12 mouse cellular contexts compared by ENCODE assay signal in genomic region chr1:193198312-193198711, GRCm38 (mm10). TPM values are rescaled to one million over a fixed set of nuclear protein-coding genes. Genes with fewer than 3 reads are reported as not detected.
DNase-seq lines count a peak whose midpoint lies in the region; ATAC-seq and TF ChIP-seq lines count a peak whose summit lies in the region.
"Had no signal": no experiment of that assay in that cellular context is flagged by ENCODE, and none has a peak within 500 bp of the region (broad histone marks: within the 10 kb centered on the region; RNA-seq: fewer than 3 reads in every experiment).

No protein-coding gene starts in this region.

- no peak overlapping the region for H3K4me2 ChIP-seq in heart, postnatal 0 days (ENCODE audit: low read depth, low read length)
- H3K4me2 ChIP-seq in midbrain, postnatal 0 days (ENCODE audit: low read depth, low read length, poor library complexity, severe bottlenecking) = no peak overlapping the region
- no peak overlapping the region for H3K4me2 ChIP-seq in midbrain, embryonic 16.5 days (ENCODE audit: low read length)
- no peak overlapping the region for H3K4me2 ChIP-seq in liver, postnatal 0 days (ENCODE audit: low read depth, low read length)
- H3K4me2 ChIP-seq in stomach, postnatal 0 days (replicated peaks; ENCODE audit: low read depth) = no peak overlapping the region
- H3K4me2 ChIP-seq: hindbrain, embryonic 13.5 days; neural tube, embryonic 12.5 days had no signal

- no peak overlapping the region for H3K9ac ChIP-seq in heart, postnatal 0 days (replicated peaks; ENCODE audit: low read depth, low read length)
- no peak overlapping the region for H3K9ac ChIP-seq in midbrain, postnatal 0 days (replicated peaks; ENCODE audit: low read length, poor library complexity, severe bottlenecking)
- no peak overlapping the region for H3K9ac ChIP-seq in midbrain, embryonic 16.5 days (ENCODE audit: low read depth, low read length)
- H3K9ac ChIP-seq in liver, postnatal 0 days (replicated peaks) = no peak overlapping the region
- H3K9ac ChIP-seq in stomach, postnatal 0 days (ENCODE audit: low read length) = no peak overlapping the region
- H3K9ac ChIP-seq: hindbrain, embryonic 13.5 days; neural tube, embryonic 12.5 days had no signal

- intact Hi-C loops in left cerebral cortex, postnatal 36 days (cut with DNase I) = no loop called here

- H3K27me3 ChIP-seq in heart, postnatal 0 days (ENCODE audit: control insufficient read depth, insufficient read depth, low read length) = no peaks in the 10 kb centered on the region
- no peaks in the 10 kb centered on the region for H3K27me3 ChIP-seq in heart, embryonic 10.5 days (ENCODE audit: insufficient read depth, poor library complexity, severe bottlenecking)
- H3K27me3 ChIP-seq in midbrain, postnatal 0 days (ENCODE audit: insufficient read depth, low read length) = no peaks in the 10 kb centered on the region
- H3K27me3 ChIP-seq in midbrain, embryonic 16.5 days (ENCODE audit: control insufficient read depth, insufficient read depth, low read depth, low read length) = no peaks in the 10 kb centered on the region
- no peaks in the 10 kb centered on the region for H3K27me3 ChIP-seq in liver, postnatal 0 days (ENCODE audit: insufficient read depth, low read length)
- no peaks in the 10 kb centered on the region for H3K27me3 ChIP-seq in stomach, postnatal 0 days (ENCODE audit: control insufficient read depth, insufficient read depth, low read length)
- H3K27me3 ChIP-seq: hindbrain, embryonic 13.5 days; neural tube, embryonic 12.5 days had no signal

- no peak overlapping the region for H3K27ac ChIP-seq in heart, postnatal 0 days (ENCODE audit: low read depth)
- H3K27ac ChIP-seq in heart, embryonic 10.5 days = no peak overlapping the region
- H3K27ac ChIP-seq in midbrain, postnatal 0 days (ENCODE audit: low read depth, low read length) = no peak overlapping the region
- H3K27ac ChIP-seq in midbrain, embryonic 16.5 days (ENCODE audit: low read length) = no peak overlapping the region
- no peak overlapping the region for H3K27ac ChIP-seq in liver, postnatal 0 days (ENCODE audit: low read depth)
- no peak overlapping the region for H3K27ac ChIP-seq in stomach, postnatal 0 days (replicated peaks)
- H3K27ac ChIP-seq: hindbrain, embryonic 13.5 days; neural tube, embryonic 12.5 days had no signal

- peak; percentile 59 for DNase-seq in heart, postnatal 0 days (ENCODE audit: low spot score)
- DNase-seq in heart, embryonic 10.5 days (ENCODE audit: low spot score) = no peak
- no peak for DNase-seq in midbrain, postnatal 0 days (ENCODE audit: low spot score)
- no peak for DNase-seq in liver, postnatal 0 days
- DNase-seq in stomach, postnatal 0 days (ENCODE audit: low spot score) = no peak
- no peak for DNase-seq in left cerebral cortex, postnatal 36 days (ENCODE audit: low spot score in 2 of 2)
- DNase-seq in right cerebral cortex, adult 2 months (ENCODE audit: low spot score in 2 of 2) = no peak
- DNase-seq: B cell, adult 2 months; right cerebral cortex, postnatal 25 days had no signal

- peak; percentile 48 for TF ChIP-seq CTCF in heart, postnatal 0 days (IDR thresholded peaks at IDR 0.05; ENCODE audit: low read depth)
- peak; percentile 23 for TF ChIP-seq CTCF in midbrain, postnatal 0 days (IDR thresholded peaks at IDR 0.05)
- peak; percentile 49 for TF ChIP-seq CTCF in liver, postnatal 0 days (IDR thresholded peaks at IDR 0.05; ENCODE audit: low read depth)
- peak; percentile 64 for TF ChIP-seq CTCF in stomach, postnatal 0 days (IDR thresholded peaks at IDR 0.05; ENCODE audit: low read depth)

- ATAC-seq in heart, postnatal 0 days (ENCODE audit: insufficient read depth, low read depth) = peak; percentile 43; the same call in 1 of the 2 replicates
- no peak for ATAC-seq in midbrain, postnatal 0 days (ENCODE audit: low FRiP score)
- ATAC-seq in midbrain, embryonic 16.5 days = no peak
- ATAC-seq in liver, postnatal 0 days = no peak
- peak; percentile 39; the same call in 1 of the 2 replicates for ATAC-seq in stomach, postnatal 0 days (ENCODE audit: low FRiP score, low TSS enrichment)

- 78% methylated on average over 2 of the region's 2 CpGs for WGBS in heart, postnatal 0 days
- 70% methylated on average over 2 of the region's 2 CpGs for WGBS in heart, embryonic 10.5 days
- 85% methylated on average over 2 of the region's 2 CpGs for WGBS in midbrain, postnatal 0 days
- WGBS in midbrain, embryonic 16.5 days = 91% methylated on average over 2 of the region's 2 CpGs
- 74% methylated on average over 2 of the region's 2 CpGs for WGBS in liver, postnatal 0 days (ENCODE audit: insufficient replicate concordance)
- 90% methylated on average over 2 of the region's 2 CpGs for WGBS in stomach, postnatal 0 days

- H3K4me3 ChIP-seq in heart, postnatal 0 days (ENCODE audit: low read depth, low read length) = no peak overlapping the region
- no peak overlapping the region for H3K4me3 ChIP-seq in heart, embryonic 10.5 days
- no peak overlapping the region for H3K4me3 ChIP-seq in midbrain, postnatal 0 days (ENCODE audit: low read depth, low read length)
- H3K4me3 ChIP-seq in midbrain, embryonic 16.5 days (ENCODE audit: low read depth, low read length) = no peak overlapping the region
- no peak overlapping the region for H3K4me3 ChIP-seq in liver, postnatal 0 days (ENCODE audit: low read depth, low read length)
- no peak overlapping the region for H3K4me3 ChIP-seq in stomach, postnatal 0 days (ENCODE audit: low read depth, low read length)
- H3K4me3 ChIP-seq: hindbrain, embryonic 13.5 days; neural tube, embryonic 12.5 days had no signal

- TF ChIP-seq EP300 in heart, postnatal 0 days (IDR thresholded peaks at IDR 0.05; ENCODE audit: low read depth) = no peak
- TF ChIP-seq EP300 in liver, postnatal 0 days (IDR thresholded peaks at IDR 0.05; ENCODE audit: low read depth) = no peak
- TF ChIP-seq EP300 in stomach, postnatal 0 days (optimal IDR thresholded peaks at IDR 0.05) = no peak

- no peaks in the 10 kb centered on the region for H3K4me1 ChIP-seq in heart, postnatal 0 days (ENCODE audit: control insufficient read depth, insufficient read depth)
- no peaks in the 10 kb centered on the region; the same call in 1 of the 2 replicates for H3K4me1 ChIP-seq in heart, embryonic 10.5 days
- H3K4me1 ChIP-seq in midbrain, postnatal 0 days (ENCODE audit: insufficient read depth, low read length) = no peaks in the 10 kb centered on the region
- H3K4me1 ChIP-seq in midbrain, embryonic 16.5 days (ENCODE audit: control insufficient read depth, insufficient read depth, low read length) = no peaks in the 10 kb centered on the region
- H3K4me1 ChIP-seq in liver, postnatal 0 days (ENCODE audit: insufficient read depth) = peaks cover 9% of the 10 kb centered on the region
- no peaks in the 10 kb centered on the region for H3K4me1 ChIP-seq in stomach, postnatal 0 days (replicated peaks; ENCODE audit: control insufficient read depth, insufficient read depth)
- H3K4me1 ChIP-seq: neural tube, embryonic 12.5 days had no signal

- no peaks in the 10 kb centered on the region for H3K9me3 ChIP-seq in heart, postnatal 0 days (replicated peaks; ENCODE audit: control insufficient read depth, low read length)
- H3K9me3 ChIP-seq in heart, embryonic 10.5 days = no peaks in the 10 kb centered on the region
- H3K9me3 ChIP-seq in midbrain, postnatal 0 days (ENCODE audit: low read length) = no peaks in the 10 kb centered on the region
- H3K9me3 ChIP-seq in midbrain, embryonic 16.5 days (replicated peaks; ENCODE audit: control insufficient read depth, low read length, poor library complexity, severe bottlenecking) = no peaks in the 10 kb centered on the region
- no peaks in the 10 kb centered on the region for H3K9me3 ChIP-seq in liver, postnatal 0 days (ENCODE audit: low read length)
- no peaks in the 10 kb centered on the region for H3K9me3 ChIP-seq in stomach, postnatal 0 days (ENCODE audit: control insufficient read depth, low read length)
- H3K9me3 ChIP-seq: hindbrain, embryonic 13.5 days; neural tube, embryonic 12.5 days had no signal

- no peaks in the 10 kb centered on the region for H3K36me3 ChIP-seq in heart, postnatal 0 days (replicated peaks; ENCODE audit: control insufficient read depth, insufficient read depth, low read length)
- H3K36me3 ChIP-seq in heart, embryonic 10.5 days = no peaks in the 10 kb centered on the region
- H3K36me3 ChIP-seq in midbrain, postnatal 0 days (ENCODE audit: insufficient read depth, low read length) = no peaks in the 10 kb centered on the region
- no peaks in the 10 kb centered on the region for H3K36me3 ChIP-seq in midbrain, embryonic 16.5 days (ENCODE audit: control insufficient read depth, insufficient read depth, low read length)
- H3K36me3 ChIP-seq in liver, postnatal 0 days (replicated peaks; ENCODE audit: insufficient read depth, low read length) = peaks cover 5% of the 10 kb centered on the region; the same call in 1 of the 2 replicates
- H3K36me3 ChIP-seq in stomach, postnatal 0 days (ENCODE audit: control insufficient read depth, insufficient read depth, low read length) = no peaks in the 10 kb centered on the region
- H3K36me3 ChIP-seq: hindbrain, embryonic 13.5 days; neural tube, embryonic 12.5 days had no signal

RNA-seq across cellular contexts. Expression of gene Traf3ip3, which starts 3.2 kb away (rescaled TPM):
- 0.08 and 0.61 TPM in 2 replicates for total RNA-seq in heart, postnatal 0 days (2014; rRNA removed; ENCODE audit: low replicate concordance)
- 0.54 and 0.79 TPM in 2 replicates for polyA plus RNA-seq in heart, postnatal 0 days (2015; fragmentation: Nextera tagmentation; extraction: Ambion mirVana)
- 1.6 and 1.9 TPM in 2 replicates for polyA plus RNA-seq in heart, embryonic 10.5 days (2016; fragmentation: Nextera tagmentation; extraction: Ambion mirVana)
- total RNA-seq in midbrain, postnatal 0 days (2014; rRNA removed) = 2.4 and 2.7 TPM in 2 replicates
- 1.3 and 1.9 TPM in 2 replicates for polyA plus RNA-seq in midbrain, postnatal 0 days (2015; fragmentation: Nextera tagmentation; extraction: Ambion mirVana)
- polyA plus RNA-seq in midbrain, embryonic 16.5 days (2015; fragmentation: Nextera tagmentation; extraction: Ambion mirVana) = 0.77 and 1.1 TPM in 2 replicates
- 8.3 and 9.1 TPM in 2 replicates for polyA plus RNA-seq in liver, postnatal 0 days (2015; fragmentation: Nextera tagmentation; extraction: Ambion mirVana)
- 1.8 and 2.8 TPM in 2 replicates for polyA plus RNA-seq in stomach, postnatal 0 days (2015; fragmentation: Nextera tagmentation; extraction: Ambion mirVana)
- total RNA-seq in left cerebral cortex, postnatal 36 days (2021) = 1 to 10 TPM; 1.6 to 2.0 TPM

RNA-seq across cellular contexts. Expression of gene Lamb3, which starts 9.2 kb away (rescaled TPM):
- total RNA-seq in heart, postnatal 0 days (2014; rRNA removed; ENCODE audit: low replicate concordance) = 9.8 and 19.2 TPM in 2 replicates
- 6.0 and 8.1 TPM in 2 replicates for polyA plus RNA-seq in heart, postnatal 0 days (2015; fragmentation: Nextera tagmentation; extraction: Ambion mirVana)
- polyA plus RNA-seq in heart, embryonic 10.5 days (2016; fragmentation: Nextera tagmentation; extraction: Ambion mirVana) = 1.7 and 2.4 TPM in 2 replicates
- total RNA-seq in midbrain, postnatal 0 days (2014; rRNA removed) = 0.66 and 0.82 TPM in 2 replicates
- 1.1 and 1.4 TPM in 2 replicates for polyA plus RNA-seq in midbrain, postnatal 0 days (2015; fragmentation: Nextera tagmentation; extraction: Ambion mirVana)
- polyA plus RNA-seq in midbrain, embryonic 16.5 days (2015; fragmentation: Nextera tagmentation; extraction: Ambion mirVana) = 0.67 and 0.75 TPM in 2 replicates
- 1.3 and 1.5 TPM in 2 replicates for polyA plus RNA-seq in liver, postnatal 0 days (2015; fragmentation: Nextera tagmentation; extraction: Ambion mirVana)
- 34.9 and 35.5 TPM in 2 replicates for polyA plus RNA-seq in stomach, postnatal 0 days (2015; fragmentation: Nextera tagmentation; extraction: Ambion mirVana)
- total RNA-seq in left cerebral cortex, postnatal 36 days (2021) = 1 to 10 TPM in 1 of 2 experiments, under 1 TPM in 1; 0.89 to 1.6 TPM

RNA-seq across cellular contexts. Expression of gene A130010J15Rik, which starts 30.5 kb away (rescaled TPM):
- total RNA-seq in heart, postnatal 0 days (2014; rRNA removed; ENCODE audit: low replicate concordance) = 17.7 and 23.2 TPM in 2 replicates
- polyA plus RNA-seq in heart, postnatal 0 days (2015; fragmentation: Nextera tagmentation; extraction: Ambion mirVana) = 9.8 and 11.3 TPM in 2 replicates
- 15.3 and 16.5 TPM in 2 replicates for polyA plus RNA-seq in heart, embryonic 10.5 days (2016; fragmentation: Nextera tagmentation; extraction: Ambion mirVana)
- total RNA-seq in midbrain, postnatal 0 days (2014; rRNA removed) = 10.5 and 19.5 TPM in 2 replicates
- polyA plus RNA-seq in midbrain, postnatal 0 days (2015; fragmentation: Nextera tagmentation; extraction: Ambion mirVana) = 10.0 and 10.1 TPM in 2 replicates
- 12.6 and 12.9 TPM in 2 replicates for polyA plus RNA-seq in midbrain, embryonic 16.5 days (2015; fragmentation: Nextera tagmentation; extraction: Ambion mirVana)
- polyA plus RNA-seq in liver, postnatal 0 days (2015; fragmentation: Nextera tagmentation; extraction: Ambion mirVana) = 4.8 and 6.2 TPM in 2 replicates
- polyA plus RNA-seq in stomach, postnatal 0 days (2015; fragmentation: Nextera tagmentation; extraction: Ambion mirVana) = 11.4 and 11.7 TPM in 2 replicates
- total RNA-seq in left cerebral cortex, postnatal 36 days (2021) = 1 to 10 TPM; 2.6 to 3.2 TPM

RNA-seq across cellular contexts. Expression of gene Irf6, which starts 45.4 kb away (rescaled TPM):
- total RNA-seq in heart, postnatal 0 days (2014; rRNA removed; ENCODE audit: low replicate concordance) = 3.4 and 6.6 TPM in 2 replicates
- 2.2 and 2.5 TPM in 2 replicates for polyA plus RNA-seq in heart, postnatal 0 days (2015; fragmentation: Nextera tagmentation; extraction: Ambion mirVana)
- polyA plus RNA-seq in heart, embryonic 10.5 days (2016; fragmentation: Nextera tagmentation; extraction: Ambion mirVana) = 3.1 and 4.7 TPM in 2 replicates
- 0.71 and 1.2 TPM in 2 replicates for total RNA-seq in midbrain, postnatal 0 days (2014; rRNA removed)
- 0.77 and 0.94 TPM in 2 replicates for polyA plus RNA-seq in midbrain, postnatal 0 days (2015; fragmentation: Nextera tagmentation; extraction: Ambion mirVana)
- polyA plus RNA-seq in midbrain, embryonic 16.5 days (2015; fragmentation: Nextera tagmentation; extraction: Ambion mirVana) = 0.66 and 0.67 TPM in 2 replicates
- polyA plus RNA-seq in liver, postnatal 0 days (2015; fragmentation: Nextera tagmentation; extraction: Ambion mirVana) = 6.5 and 9.7 TPM in 2 replicates
- 40.7 and 45.0 TPM in 2 replicates for polyA plus RNA-seq in stomach, postnatal 0 days (2015; fragmentation: Nextera tagmentation; extraction: Ambion mirVana)
- 1 to 10 TPM in 1 of 2 experiments, under 1 TPM in 1; 0.99 to 1.7 TPM for total RNA-seq in left cerebral cortex, postnatal 36 days (2021)

Comparison
In these comparisons a context has a peak if more than half of its experiments do, and no peak if none do; other contexts are left out.
1. ATAC-seq: peak in heart, postnatal 0 days (single experiment) and stomach, postnatal 0 days (single experiment); none in midbrain, postnatal 0 days (single experiment), midbrain, embryonic 16.5 days (single experiment) and liver, postnatal 0 days (single experiment).
2. Peak in every context shown above with its lines, with median percentiles within 50 percentile points of each other: CTCF ChIP-seq.